Mouse (Mus musculus) cortical plate, adult 2 months (tissue): ENCODE data around the gene St8sia1. TPM values are rescaled to one million over a fixed set of nuclear protein-coding genes. Genes with fewer than 3 reads are reported as not detected.

Experiments used
- H3K27ac ChIP-seq: fragments of 200-500 bp; 2 replicates; pipeline ENCODE4 v1.5.1; 2012; ENCODE audit warnings: low read length, control low read depth, inconsistent platforms; ENCODE audit not compliant: insufficient read depth
- H3K4me1 ChIP-seq: fragments of 200-500 bp; 2 replicates; pipeline ENCODE4 v1.6.1; 2011; ENCODE audit warnings: low read length; ENCODE audit not compliant: control insufficient read depth, insufficient read depth
- H3K4me3 ChIP-seq: fragments of 200-500 bp; 2 replicates; pipeline ENCODE4 v1.5.1; 2011; ENCODE audit warnings: mild to moderate bottlenecking, low read length, control low read depth; ENCODE audit not compliant: insufficient read depth
- CTCF ChIP-seq: fragments of 200-500 bp; IDR thresholded peaks from 2 replicates; pipeline ENCODE4 v1.5.1; 2011; ENCODE audit warnings: mild to moderate bottlenecking, control low read depth, low read length; ENCODE audit not compliant: insufficient read depth; ENCODE audit errors: extremely low read depth
- POLR2A ChIP-seq: fragments of 200-500 bp; IDR thresholded peaks from 2 replicates; pipeline ENCODE4 v1.6.1; 2011; ENCODE audit warnings: mild to moderate bottlenecking, low read length, control low read depth; ENCODE audit not compliant: insufficient read depth; ENCODE audit errors: extremely low read depth
- polyA plus RNA-seq: library from polyadenylated mRNA; depleted of rRNA; stranded (reverse); fragments of >200 nt; gene quantifications from 2 replicates; pipeline ENCODE4 v1.2.3, GENCODE M21; 2012

St8sia1 gene
- polyA plus RNA-seq, 1 experiment = 9.0 TPM

GRCm38 (mm10) chr6:142814495-142814921 lies 149.7 kb downstream of the St8sia1 start:
- peak; percentile 84 for TF ChIP-seq CTCF
- no peak for TF ChIP-seq POLR2A
- Histone ChIP-seq H3K4me1 (no peaks in the 10 kb centered on the region), H3K27ac (no peak overlapping the region), H3K4me3 (peak overlapping the region; percentile 34)

GRCm38 (mm10) chr6:142814011-142814410 lies 150.2 kb downstream of the St8sia1 start:
- TF ChIP-seq POLR2A (no peak), CTCF (no peak)
- Histone ChIP-seq H3K27ac (no peak overlapping the region), H3K4me1 (no peaks in the 10 kb centered on the region), H3K4me3 (no peak overlapping the region; the same call in 1 of the 2 replicates)

GRCm38 (mm10) chr6:142812969-142813368 lies 151.3 kb downstream of the St8sia1 start:
- TF ChIP-seq POLR2A (no peak), CTCF (no peak)
- H3K4me1 ChIP-seq = no peaks in the 10 kb centered on the region
- H3K27ac ChIP-seq = no peak overlapping the region
- no peak overlapping the region for H3K4me3 ChIP-seq

GRCm38 (mm10) chr6:142810239-142810638 lies 154.0 kb downstream of the St8sia1 start:
- no peaks in the 10 kb centered on the region for H3K4me1 ChIP-seq

GRCm38 (mm10) chr6:142809373-142810098 lies 154.7 kb downstream of the St8sia1 start:
- no peak overlapping the region for H3K27ac ChIP-seq
- no peak overlapping the region for H3K4me3 ChIP-seq
- TF ChIP-seq CTCF (no peak), POLR2A (no peak)
- no peaks in the 10 kb centered on the region for H3K4me1 ChIP-seq

More at GRCm38 (mm10) chr6:142810239-142810638, 154.0 kb downstream of the St8sia1 start:
- Histone ChIP-seq H3K4me3 (no peak overlapping the region), H3K27ac (no peak overlapping the region)
- TF ChIP-seq CTCF = no peak
- TF ChIP-seq POLR2A = no peak

- TF ChIP-seq CTCF (no peak), POLR2A (no peak)
- Histone ChIP-seq H3K4me1 (no peaks in the 10 kb centered on the region), H3K4me3 (no peak overlapping the region), H3K27ac (no peak overlapping the region)
Observed at GRCm38 (mm10) chr6:142806326-142806725, 157.9 kb downstream of the St8sia1 start.

GRCm38 (mm10) chr6:142804402-142804801 lies 159.8 kb downstream of the St8sia1 start, which contains the start of gene Sult6b2:
Sult6b2 (minus strand) TSS chr6:142804502.
- TF ChIP-seq CTCF = no peak
- no peak for TF ChIP-seq POLR2A
- no peaks in the 10 kb centered on the region for H3K4me1 ChIP-seq
- no peak within 1 kb of the TSS for H3K4me3 ChIP-seq
- no peak within 1 kb of the TSS for H3K27ac ChIP-seq

GRCm38 (mm10) chr6:142802617-142803525 lies 161.4 kb downstream of the St8sia1 start:
- H3K27ac ChIP-seq = no peak overlapping the region
- TF ChIP-seq CTCF (no peak), POLR2A (no peak)
- H3K4me1 ChIP-seq = no peaks in the 10 kb centered on the region
- H3K4me3 ChIP-seq = no peak overlapping the region

GRCm38 (mm10) chr6:142801687-142802086 lies 162.6 kb downstream of the St8sia1 start:
- TF ChIP-seq POLR2A (no peak), CTCF (no peak)
- no peaks in the 10 kb centered on the region for H3K4me1 ChIP-seq
- H3K4me3 ChIP-seq = no peak overlapping the region
- no peak overlapping the region for H3K27ac ChIP-seq
